Mouse (Mus musculus) cerebellum, adult 9-11 months (tissue): ENCODE data around the gene Pdxp.
A peak's percentile ranks its signal among the peaks of the same experiment; 100 is the strongest.
"Not testable (repeated sequence)": the region's sequence is repeated elsewhere in the genome, so short reads cannot be mapped to it uniquely, and the experiment has no call there.

Source experiments
- DNase-seq: peaks from one replicate; pipeline ENCODE4 v3.0.0; 2022

Gene Pdxp

DNA sequence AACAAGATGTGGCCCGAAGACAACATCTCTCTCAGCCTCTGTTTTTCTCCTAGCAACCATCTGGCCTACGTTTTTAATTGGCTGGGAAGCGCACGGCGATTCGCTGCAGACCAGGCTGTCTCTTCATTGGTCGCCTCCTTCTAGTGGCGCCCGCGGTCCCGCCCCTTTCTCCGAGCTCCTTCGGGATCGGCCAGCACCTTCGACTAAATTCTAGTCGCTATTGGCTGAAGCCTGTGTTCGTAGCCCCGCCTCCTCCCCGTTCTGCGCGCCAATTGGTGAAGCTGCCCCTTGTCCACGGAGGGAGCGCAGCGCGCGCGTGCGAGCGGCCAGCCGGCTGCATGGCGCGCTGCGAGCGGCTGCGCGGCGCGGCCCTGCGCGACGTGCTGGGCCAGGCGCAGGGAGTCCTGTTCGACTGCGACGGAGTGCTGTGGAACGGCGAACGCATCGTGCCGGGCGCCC, at the start of gene Pdxp:
Gene Pdxp, plus strand, starts transcription at position 288 of the 459 bp plus-strand sequence.
- peak; percentile 99 for DNase-seq

DNA sequence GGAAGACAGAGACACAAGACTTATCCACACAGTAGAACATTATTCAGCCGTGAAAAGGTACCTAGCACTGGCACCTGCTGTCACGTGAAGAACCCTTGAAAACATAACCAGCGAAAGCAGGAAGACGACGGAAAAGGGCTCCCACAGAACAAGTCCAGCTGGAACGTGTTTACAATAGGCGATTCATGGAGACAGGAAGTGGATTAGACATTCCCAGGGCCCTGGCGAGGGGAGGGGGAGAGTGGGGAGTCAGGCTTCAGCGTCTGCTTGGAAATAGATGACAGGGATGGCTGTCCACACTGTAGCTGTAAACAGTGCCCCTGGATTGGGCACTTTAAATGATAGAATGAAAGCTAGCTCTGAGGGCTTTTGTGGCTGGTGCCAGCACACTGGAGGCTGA, 45.3 kb upstream of the Pdxp start:
- no peak for DNase-seq

DNA sequence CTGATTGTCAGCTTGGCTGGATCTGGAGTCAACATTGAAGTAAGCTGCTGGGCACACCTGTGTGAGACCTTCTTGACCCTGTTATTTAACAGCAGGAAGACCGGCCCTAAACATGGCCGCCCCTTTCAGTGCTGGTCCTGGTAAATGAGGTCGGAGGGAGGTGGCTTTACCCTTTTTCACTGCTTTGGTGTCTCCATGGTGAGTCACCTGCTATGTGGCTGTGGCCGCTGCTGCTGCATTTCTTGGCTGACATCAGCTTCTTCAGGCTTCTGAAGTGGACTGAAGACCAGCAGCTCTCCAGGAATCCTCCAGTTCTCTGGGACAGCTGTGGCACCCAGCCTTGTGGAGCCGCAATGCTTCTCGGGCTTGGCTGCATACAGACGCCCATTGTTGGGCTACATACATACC, 44.9 kb upstream of the Pdxp start:
- no peak for DNase-seq

DNA sequence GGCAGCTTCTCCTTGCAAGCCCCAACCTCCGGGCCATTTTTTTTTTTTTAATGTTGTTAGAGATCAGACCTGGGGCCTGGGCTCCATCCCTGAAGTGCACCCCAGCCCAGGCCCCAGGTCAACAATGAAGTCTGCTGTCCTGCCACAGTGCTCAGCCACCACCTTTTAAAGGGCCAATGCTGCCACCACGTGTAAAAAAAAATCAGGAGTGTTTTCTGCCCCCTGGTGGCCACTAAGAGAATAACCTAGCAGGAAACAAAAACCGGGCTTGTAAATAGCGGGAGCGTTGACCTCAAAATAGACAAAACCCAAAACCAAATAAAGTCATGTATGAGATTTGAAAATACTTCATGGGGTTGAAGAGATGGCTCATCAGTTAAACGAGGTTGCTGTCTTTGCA, 43.9 kb upstream of the Pdxp start:
- peak; percentile 57 for DNase-seq

DNA sequence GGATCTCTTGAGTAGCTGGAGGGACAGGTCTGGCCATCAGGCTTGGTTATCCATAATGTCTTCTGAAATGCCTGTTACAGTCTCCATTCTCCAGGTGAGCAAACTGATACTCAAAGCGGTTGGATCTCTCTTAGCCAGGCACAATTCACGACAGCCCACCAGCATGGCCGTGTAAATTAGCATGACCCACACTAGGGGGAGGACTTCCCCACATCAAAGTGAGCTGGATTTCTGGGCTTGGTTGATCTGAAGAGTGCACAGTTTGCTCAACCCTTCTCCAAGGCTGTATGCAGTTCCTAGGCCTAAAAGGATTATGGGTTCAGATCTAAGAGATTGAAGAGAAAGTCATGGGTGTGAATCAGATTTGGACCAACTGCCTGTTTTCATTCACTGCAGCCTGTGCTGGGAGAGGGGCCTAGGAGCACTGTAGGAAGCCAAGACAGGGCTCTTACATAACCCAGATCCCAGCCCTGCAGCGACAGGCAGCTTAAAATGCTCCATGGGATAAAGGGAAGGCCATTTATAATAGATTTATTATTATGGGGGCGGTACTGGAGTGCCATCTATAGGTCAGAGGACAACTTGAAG, 41.6 kb upstream of the Pdxp start:
- no peak for DNase-seq

DNA sequence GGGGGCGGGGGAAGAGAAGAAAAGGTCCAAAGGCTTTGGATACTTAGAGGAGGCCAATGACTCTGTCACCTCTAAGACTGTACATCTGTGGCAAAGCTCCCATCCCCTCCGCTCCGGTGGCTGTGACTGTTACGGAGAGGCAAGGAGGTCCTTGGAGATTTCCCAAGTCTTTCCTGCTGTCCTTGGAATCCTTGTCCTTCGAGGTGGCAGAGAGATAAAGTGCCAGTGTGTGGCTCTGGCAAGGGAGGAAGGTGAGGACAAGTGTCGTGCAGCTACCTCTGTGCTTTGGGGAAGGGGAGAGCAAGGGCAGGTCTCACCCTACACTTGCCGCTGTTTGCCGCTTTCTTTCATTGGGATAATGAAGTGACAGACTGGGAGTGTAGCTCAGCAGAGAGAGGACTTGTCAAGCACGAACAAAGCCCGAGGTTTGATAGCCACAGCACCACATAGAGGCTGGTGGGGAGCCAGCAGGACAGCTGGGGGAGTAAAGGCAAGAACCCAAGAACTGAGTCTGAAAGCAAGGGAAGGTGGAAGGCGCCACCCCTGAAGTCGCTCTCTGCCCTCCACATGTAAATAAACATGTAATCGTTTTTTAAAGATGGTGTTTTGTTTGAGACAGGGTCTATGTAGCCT, 39.8 kb upstream of the Pdxp start:
- no peak for DNase-seq

DNA sequence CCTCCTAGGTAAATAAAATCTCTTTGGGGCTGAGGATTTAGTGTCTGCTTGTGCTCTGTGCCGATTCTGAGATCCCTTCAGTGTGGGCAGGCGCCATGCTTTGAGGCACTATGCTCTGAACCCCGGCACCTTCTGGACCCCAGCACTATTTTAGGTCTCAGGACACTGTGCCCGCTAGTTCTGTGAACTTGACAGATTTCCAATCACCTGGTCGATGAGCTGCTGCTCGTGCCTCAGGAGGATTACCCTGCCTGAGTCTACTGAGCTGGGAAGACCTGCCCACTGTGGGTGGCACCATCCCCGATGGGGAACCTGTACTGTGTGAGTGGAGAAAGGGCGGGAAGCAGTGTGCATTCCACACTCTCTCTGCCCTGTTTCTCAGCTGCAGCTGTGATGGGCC, 38.7 kb upstream of the Pdxp start:
- DNase-seq = peak; percentile 60

DNA sequence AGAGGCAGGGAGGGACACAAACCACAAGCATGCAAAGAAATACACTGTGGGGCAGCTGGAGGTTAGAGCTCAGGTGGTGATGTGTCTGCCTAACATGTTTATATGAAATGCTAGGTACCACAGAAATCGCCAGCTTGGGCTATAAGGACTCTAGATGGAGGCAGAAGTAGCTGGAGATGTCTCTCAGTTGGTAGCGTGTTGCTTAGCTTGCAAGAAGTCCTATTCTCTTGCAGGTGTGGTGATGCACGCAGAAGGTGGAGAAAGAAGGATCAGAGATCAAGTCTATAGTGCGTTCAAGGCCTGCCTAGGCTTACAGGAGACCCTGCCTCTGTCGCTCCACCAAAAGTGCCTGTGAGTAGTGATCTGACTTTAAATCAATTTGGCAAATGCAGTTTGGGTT, 38.2 kb upstream of the Pdxp start:
- DNase-seq = peak; percentile 51

DNA sequence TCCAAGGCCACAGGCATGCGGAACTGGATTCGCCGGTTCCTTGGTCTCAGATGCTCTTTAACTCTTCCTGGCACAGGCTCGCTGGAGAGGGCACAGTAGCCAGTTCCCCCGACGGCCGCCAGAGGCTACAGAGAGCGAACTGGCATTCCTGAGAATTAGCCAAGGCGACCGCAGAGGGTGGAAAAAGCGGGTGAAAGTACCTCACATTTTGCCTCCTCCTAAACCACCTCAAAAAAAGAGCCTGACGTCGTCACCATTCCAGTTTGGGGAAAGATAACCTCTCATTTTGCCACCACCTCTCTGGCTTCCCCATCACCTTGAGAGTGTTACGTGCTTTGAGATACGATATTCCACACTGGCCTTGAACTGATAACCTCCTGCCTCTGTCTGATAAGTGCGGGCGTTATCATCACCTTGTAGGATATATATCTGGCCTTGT, 37.4 kb upstream of the Pdxp start:
- peak; percentile 89 for DNase-seq

DNA sequence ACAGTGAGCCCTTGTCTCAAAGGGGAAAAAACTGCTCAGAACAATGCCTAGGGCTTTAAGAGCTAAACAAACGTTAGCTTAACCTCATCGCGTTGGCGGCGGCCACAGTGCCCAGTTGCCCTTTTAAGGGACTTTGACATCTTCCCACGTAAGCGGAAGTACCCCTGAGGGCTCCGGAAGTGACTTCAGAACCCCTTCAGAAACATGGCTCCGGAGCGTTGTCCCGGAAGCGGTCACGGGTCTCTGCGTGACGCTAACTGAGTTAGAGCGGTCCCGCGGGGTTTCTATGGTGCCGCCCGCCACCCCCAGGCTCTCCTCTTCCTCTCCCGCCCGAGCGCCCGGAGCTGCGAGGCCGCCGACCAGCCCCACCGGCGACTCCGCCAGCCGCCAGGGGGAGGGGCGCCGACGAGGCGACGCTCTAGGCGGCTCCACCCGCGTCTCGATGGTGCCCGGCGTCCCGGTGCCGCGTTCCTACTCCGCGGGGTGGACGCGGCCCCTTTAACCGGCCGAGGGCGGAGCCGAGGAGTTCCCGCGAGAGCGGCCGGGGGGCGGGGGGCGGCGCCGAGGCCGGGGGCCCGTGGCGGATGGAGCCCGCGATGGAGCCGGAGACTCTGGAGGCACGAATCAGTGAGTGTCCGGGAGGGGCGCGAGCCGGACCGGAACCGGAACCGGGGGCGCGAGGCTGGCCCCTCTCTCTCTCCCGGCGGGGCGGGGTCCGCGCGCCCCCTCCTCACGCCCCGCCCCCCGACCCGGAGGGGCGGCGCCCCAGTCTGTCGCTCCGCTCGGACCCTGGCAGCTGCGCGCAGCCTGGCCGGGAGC, 36.5 kb upstream of the Pdxp start, which contains the start of gene Gga1:
Gene Gga1, plus strand, starts transcription at position 200 of the 819 bp plus-strand sequence.
- DNase-seq = peak; percentile 96

DNA sequence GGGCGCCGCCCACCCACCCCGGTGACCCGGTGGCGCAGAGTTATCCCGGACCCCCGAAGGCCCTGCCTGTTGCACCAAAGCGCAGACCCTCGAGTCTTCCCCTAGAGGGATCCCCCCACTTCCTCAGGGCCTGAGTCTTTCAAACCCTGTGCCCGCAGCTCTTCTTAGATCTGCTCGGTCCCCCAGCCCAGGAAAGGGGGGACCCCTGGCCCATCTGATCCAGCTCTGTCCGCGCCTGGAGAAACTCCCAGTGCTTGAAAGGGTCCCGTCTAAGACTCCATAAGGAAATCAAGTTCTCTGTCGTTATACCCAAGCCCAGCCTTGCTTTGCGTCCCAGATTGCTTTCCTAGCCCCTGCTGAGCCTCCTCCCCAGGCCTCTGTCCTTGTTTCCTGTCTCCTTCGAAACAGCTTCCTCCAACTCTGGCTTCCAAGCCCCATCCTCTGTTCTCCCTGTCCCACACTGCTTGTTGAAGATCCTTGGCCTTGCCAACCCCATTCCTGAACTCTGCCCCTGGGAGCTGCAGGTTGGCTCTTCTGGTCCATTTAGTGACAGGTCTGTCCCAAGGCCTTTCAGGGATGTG, 35.8 kb upstream of the Pdxp start:
- DNase-seq = no peak

DNA sequence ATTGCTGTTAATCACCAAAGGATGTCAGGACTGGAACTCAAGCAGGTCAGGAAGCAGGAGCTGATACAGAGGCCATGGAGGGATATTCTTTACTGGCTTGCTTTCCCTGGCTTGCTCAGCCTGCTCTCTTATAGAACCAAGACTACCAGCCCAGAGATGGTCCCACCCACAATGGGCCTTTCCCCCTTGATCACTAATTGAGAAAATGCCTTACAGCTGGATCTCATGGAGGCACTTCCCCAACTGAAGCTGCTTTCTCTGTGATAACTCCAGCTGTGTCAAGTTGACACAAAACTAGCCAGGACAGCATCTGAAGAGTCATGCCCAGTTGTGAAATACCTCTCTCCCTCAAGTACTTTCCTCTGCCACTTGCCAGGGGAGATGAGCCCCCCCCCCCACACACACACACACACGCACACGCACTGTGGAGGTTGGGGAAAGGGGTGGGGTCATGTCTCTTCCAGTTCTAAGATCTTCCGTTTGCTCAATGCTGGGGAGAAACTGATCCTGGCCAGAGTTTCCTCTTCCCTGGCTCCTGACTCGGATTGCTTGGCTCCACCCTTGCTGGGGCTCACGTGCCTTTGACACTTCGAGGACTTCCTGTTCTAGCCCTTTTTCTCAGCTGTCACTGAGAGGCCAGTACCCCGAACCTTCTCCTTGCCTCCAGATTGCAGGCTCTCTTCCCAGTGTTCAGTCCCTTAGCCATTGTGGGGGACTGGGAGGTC, 34.8 kb upstream of the Pdxp start:
- DNase-seq = not testable (repeated sequence)

DNA sequence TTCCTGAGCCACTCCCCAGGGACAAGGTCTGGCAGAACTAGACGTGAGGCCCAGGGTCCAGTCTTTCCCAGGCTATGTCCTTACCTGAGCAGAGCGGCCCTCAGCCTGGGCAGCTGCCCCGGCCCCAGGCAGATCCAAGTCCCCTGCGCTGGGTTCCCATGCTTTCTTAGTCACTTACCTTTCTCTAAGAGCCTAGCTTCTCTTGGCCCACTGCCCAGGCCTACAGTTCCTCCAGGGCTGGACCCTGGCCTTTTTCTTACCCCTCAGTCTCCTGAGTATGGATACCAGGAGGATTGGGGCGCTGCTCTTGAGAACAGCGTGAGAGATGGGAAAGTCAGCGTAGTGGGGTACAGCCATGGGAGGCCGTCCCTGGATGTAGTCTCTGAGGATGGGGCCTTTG, 33.3 kb upstream of the Pdxp start:
- no peak for DNase-seq

DNA sequence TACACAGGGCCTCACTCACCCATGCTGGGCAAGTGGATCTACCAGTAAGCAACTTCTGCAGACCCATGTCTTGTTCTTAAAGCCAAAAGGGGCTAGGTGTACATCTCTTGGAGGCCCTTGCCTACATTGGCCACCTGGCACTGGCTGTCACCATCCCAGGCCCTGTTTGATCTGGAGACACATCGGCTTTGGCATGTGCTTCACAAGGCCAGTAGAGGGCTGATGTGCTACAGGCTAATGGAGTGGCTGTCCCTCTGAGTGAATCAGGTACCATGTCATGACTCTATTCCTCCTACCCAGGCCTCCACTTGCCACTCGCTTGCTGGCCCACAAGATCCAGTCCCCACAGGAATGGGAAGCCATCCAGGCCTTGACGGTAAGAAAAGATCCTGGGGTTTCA, 31.9 kb upstream of the Pdxp start:
- no peak for DNase-seq

DNA sequence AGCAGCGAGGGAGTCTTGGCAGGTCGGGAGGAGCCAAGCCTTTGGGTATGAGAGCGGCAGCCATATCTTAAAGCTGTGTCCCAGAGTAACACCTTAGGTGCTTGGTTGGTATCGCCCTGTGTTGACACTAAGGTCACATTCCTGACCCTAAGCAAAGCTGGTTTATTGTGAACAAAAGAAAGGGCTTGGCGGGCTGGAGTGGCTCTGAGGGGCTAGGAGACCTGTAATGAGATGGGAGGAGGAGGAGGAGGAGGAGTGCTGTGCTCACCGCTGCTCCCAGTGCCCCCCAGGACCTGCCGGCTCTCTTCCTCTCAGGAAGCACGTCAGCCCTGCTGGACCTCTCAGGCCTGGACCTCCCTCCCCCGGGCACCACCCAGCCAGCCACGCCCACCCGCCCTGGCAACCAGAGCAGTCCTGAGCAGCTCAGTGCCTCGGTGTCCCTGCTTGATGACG, 24.3 kb upstream of the Pdxp start:
- no peak for DNase-seq

DNA sequence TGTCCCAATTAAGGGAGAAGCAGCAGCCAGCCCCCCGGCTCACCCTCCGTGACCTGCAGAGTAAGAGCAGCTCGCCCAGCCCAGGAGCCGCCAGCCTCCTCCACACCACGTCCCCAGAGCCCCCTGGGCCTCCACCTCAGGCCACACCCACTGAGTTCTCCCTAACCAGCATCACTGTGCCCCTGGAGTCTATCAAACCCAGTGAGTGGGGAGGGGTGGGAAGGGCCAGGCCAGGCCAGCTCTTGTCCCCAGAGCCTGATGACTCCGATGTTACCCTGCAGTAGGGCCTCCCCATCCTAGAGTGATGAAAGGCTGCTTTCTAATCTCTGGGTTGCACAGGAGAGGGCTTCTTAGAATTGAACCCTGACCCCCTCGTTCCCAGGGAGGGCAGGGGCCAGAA, 21.3 kb upstream of the Pdxp start:
- DNase-seq = no peak

DNA sequence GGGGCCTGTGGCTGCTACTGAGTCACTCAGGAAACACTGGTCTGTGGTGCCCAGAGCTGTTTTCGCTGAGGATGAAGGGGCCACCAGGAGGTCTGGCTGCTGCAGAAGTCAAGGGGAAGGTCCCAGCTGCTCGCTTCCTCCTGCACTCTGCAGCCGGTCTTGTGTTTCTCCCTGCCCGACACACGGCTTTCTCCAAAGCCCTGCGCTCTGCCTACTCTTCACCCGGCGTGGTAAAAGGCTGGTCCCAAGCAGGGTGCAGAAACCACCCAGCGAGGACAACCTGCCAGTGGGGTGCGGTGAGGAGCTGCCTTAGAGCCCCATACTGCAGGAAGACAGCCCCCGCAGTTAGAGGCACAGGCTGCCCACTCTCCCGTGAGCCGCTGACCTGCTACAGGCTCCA, 19.0 kb upstream of the Pdxp start:
- no peak for DNase-seq

DNA sequence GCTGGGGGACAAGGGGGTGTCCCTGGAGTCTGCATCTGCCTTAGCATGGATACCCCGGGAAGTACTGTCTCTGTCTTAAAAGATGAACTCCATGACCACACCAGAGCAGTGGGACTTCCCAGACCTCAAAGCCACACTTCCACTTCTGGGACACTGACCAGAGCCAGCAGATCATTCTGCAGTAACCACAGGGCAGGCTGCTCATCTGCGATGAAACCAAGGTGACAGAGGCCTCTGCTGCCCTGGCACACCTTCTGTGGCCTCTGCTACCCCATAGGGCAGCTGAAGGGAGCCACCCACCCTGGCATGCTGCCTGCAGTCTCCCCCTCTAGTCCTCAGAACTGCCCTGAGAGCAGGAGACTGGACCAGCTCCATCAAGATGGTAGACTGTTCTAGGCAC, 18.0 kb upstream of the Pdxp start:
- no peak for DNase-seq

DNA sequence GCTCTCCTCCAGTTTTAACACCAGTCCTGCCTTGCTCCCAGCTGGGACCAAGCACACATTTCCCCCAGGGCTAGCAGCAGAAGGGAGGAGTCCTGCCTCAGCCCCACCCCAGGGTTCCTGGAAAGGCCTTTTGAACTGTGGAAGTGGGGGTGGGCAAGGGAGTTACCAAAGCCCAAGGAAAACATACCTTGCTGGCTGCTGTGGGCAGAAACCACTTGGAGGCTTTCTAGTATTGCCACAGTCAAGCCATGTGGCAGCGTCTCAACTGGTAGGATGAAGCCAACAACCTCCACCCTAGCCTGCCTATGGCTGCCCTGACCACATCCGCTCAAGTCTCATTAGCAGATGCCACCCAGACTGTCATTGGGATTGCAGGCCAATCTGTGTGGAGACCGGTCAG, 17.6 kb upstream of the Pdxp start:
- DNase-seq = no peak

DNA sequence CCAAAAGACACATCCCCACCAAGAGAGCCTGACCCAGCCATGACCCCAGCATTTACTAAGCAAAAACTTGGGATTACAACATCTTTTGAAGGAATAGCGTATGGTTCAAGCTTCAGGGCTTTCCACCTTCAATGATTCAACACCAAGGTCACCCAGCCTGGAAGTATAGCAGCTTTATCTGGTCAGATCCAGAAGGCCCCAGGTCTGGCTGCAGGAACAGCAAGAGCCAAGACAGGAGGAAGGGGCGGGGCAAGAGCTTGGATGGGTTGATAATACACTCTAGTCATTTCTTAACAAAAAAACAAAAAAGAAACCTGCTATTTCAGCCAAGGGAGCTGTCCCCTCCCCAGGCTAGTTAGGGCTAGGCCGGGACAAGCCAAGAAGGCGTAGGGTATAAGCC, 16.2 kb upstream of the Pdxp start:
- no peak for DNase-seq

DNA sequence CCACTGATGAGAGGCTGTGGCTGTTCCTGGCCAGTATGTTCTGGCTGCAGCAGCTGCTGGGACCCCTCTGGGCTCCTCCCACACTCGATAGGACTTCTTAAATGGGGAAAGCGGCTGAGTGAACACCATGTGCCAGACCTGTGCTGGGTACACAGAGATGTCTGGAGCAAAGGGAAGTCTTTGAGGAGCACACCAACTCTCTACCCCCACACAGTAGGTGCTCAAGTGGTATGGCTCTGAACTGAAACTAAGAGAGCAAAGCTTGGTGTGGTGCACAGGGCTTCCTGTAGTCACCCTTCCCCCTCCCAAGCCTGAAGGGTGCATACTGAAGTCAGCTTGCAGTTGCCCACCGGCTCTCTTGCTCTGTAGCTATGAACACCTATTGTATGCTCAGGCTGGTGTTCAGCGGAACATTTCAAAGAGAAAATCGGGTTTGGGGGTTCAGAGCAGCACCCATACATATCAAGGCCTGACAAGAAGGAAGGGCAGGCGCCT, 15.2 kb upstream of the Pdxp start:
- no peak for DNase-seq

DNA sequence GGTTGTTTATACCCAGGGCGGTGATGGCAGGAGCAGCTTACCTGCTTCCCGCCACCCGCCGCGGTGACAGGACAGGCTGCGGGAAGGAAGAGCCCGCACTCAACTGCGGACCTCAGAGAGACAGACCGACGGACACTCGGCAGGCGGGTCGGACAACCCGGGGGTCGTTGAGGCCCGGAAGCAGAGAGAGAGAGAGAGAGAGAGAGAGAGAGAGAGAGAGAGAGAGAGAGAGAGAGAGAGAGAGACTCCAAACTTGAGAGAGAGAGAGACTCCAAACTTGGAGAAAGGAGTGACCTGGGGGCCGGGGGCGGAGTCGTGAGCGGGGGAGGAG, 14.3 kb upstream of the Pdxp start, which contains the start of gene Gm49510:
Gene Gm49510, plus strand, starts transcription at position 259 of the 331 bp plus-strand sequence.
- DNase-seq = no peak
